Mouse (Mus musculus): ENCODE results near the gene Rbm4b. TPM values are rescaled to one million over a fixed set of nuclear protein-coding genes. Genes with fewer than 3 reads are reported as not detected.

Gene Rbm4b
- polyA plus RNA-seq, 1 experiment from 2014 or later: 17.6 TPM

DNA sequence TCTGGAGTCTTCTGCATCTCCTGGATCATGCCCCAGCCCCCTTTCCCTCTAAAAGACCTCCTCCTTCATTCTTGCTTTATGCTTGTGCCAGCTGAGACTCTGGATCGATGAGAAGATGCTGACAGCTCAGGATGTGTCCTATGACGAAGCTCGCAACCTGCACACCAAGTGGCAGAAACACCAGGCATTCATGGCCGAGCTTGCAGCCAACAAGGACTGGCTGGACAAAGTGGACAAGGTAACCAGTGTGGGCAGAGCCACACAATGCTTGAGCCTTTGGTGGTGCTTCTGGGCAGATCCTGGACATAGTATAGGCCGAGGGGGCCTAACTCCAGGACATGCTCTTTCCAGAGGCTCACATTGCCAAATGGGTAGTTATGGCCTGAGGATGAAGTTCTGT, 16.5 kb upstream of the Rbm4b start:
- Histone ChIP-seq H3K9me3 (replicated peaks; ENCODE audit: control insufficient read depth, low read length) (no peaks in the 10 kb centered on the region), H3K4me3 (ENCODE audit: low read depth, low read length) (no peak overlapping the region), H3K27ac (ENCODE audit: low read length) (no peak overlapping the region), H3K4me1 (ENCODE audit: control insufficient read depth, low read depth, low read length) (no peaks in the 10 kb centered on the region), H3K4me2 (ENCODE audit: low read depth, low read length) (no peak overlapping the region), H3K36me3 (ENCODE audit: control insufficient read depth, insufficient read depth) (no peaks in the 10 kb centered on the region), H3K27me3 (ENCODE audit: control insufficient read depth, insufficient read depth, low read depth, low read length) (no peaks in the 10 kb centered on the region), H3K9ac (ENCODE audit: low read depth, low read length) (no peak overlapping the region)
- WGBS (ENCODE audit: insufficient replicate concordance): 61% methylated on average over 5 of the region's 5 CpGs
- no peak for ATAC-seq (ENCODE audit: low read depth)

DNA sequence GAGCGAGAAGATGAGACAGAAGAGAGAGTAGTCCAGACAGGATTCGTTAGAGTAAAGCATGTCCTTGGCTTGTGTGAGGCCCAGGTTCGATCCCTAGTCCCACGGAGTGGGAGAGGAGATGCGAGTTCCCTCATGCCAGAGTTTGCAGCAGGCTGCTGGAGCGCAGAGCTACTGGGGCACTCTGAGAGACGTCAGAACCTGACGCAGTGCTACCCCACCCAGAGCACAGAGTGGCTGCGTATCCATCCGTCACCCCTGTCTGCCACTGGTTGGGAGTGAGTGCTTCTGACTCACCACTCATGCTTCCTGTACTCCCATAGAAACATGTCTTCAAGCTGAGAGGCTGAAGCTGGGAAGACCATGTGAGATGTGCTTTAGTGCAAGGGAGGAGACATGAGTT, 14.8 kb upstream of the Rbm4b start:
- no peaks in the 10 kb centered on the region for H3K36me3 ChIP-seq (ENCODE audit: control insufficient read depth, insufficient read depth)
- 65% methylated on average over 10 of the region's 10 CpGs for WGBS (ENCODE audit: insufficient replicate concordance)

GRCm38 (mm10) chr19:4742229-4742628, 14.1 kb upstream of the Rbm4b start:
- H3K36me3 ChIP-seq (ENCODE audit: control insufficient read depth, insufficient read depth): no peaks in the 10 kb centered on the region
- no peak overlapping the region for H3K4me3 ChIP-seq (ENCODE audit: low read depth, low read length)
- no peaks in the 10 kb centered on the region for H3K4me1 ChIP-seq (ENCODE audit: control insufficient read depth, low read depth, low read length)
- ATAC-seq (ENCODE audit: low read depth): no peak
- H3K27me3 ChIP-seq (ENCODE audit: control insufficient read depth, insufficient read depth, low read depth, low read length): no peaks in the 10 kb centered on the region
- H3K27ac ChIP-seq (ENCODE audit: low read length): no peak overlapping the region
- no peak overlapping the region for H3K9ac ChIP-seq (ENCODE audit: low read depth, low read length)
- no peaks in the 10 kb centered on the region for H3K9me3 ChIP-seq (replicated peaks; ENCODE audit: control insufficient read depth, low read length)
- 67% methylated on average over 6 of the region's 6 CpGs for WGBS (ENCODE audit: insufficient replicate concordance)
- no peak overlapping the region for H3K4me2 ChIP-seq (ENCODE audit: low read depth, low read length)

More for the DNA sequence above, 14.8 kb upstream of the Rbm4b start:
- H3K9me3 ChIP-seq (replicated peaks; ENCODE audit: control insufficient read depth, low read length): no peaks in the 10 kb centered on the region
- no peak overlapping the region for H3K4me2 ChIP-seq (ENCODE audit: low read depth, low read length)
- no peak overlapping the region for H3K4me3 ChIP-seq (ENCODE audit: low read depth, low read length)
- no peak for ATAC-seq (ENCODE audit: low read depth)
- H3K4me1 ChIP-seq (ENCODE audit: control insufficient read depth, low read depth, low read length): no peaks in the 10 kb centered on the region
- no peak overlapping the region for H3K27ac ChIP-seq (ENCODE audit: low read length)
- no peak overlapping the region for H3K9ac ChIP-seq (ENCODE audit: low read depth, low read length)
- H3K27me3 ChIP-seq (ENCODE audit: control insufficient read depth, insufficient read depth, low read depth, low read length): no peaks in the 10 kb centered on the region

- Histone ChIP-seq H3K27me3 (ENCODE audit: control insufficient read depth, insufficient read depth, low read depth, low read length) (no peaks in the 10 kb centered on the region), H3K4me3 (ENCODE audit: low read depth, low read length) (no peak overlapping the region), H3K36me3 (ENCODE audit: control insufficient read depth, insufficient read depth) (no peaks in the 10 kb centered on the region), H3K4me2 (ENCODE audit: low read depth, low read length) (no peak overlapping the region), H3K9ac (ENCODE audit: low read depth, low read length) (no peak overlapping the region), H3K9me3 (replicated peaks; ENCODE audit: control insufficient read depth, low read length) (no peaks in the 10 kb centered on the region), H3K27ac (ENCODE audit: low read length) (no peak overlapping the region), H3K4me1 (ENCODE audit: control insufficient read depth, low read depth, low read length) (no peaks in the 10 kb centered on the region)
- ATAC-seq (ENCODE audit: low read depth): no peak
- 36% methylated on average over 5 of the region's 5 CpGs for WGBS (ENCODE audit: insufficient replicate concordance)
These were observed 12.8 kb upstream of the Rbm4b start for GRCm38 (mm10) chr19:4743524-4743923.

DNA sequence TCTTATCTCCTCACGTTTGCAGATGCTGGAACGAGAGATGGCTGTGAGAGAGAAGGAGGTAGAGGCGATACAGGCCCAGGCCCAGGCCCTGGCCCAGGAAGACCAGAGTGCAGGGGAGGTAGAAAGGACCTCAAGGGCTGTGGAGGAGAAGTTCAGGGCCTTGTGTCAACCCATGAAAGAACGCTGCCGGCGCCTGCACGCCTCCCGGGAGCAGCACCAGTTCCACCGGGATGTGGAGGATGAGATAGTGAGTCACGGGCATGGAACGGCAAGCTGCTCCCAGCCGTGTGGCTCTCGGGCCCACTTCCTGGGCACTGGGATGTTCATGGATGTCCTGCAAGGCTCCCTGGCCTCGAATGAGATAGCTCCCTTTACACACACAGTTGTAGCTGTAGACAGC, 12.3 kb upstream of the Rbm4b start:
- H3K4me2 ChIP-seq (ENCODE audit: low read depth, low read length): no peak overlapping the region
- no peak for ATAC-seq (ENCODE audit: low read depth)
- no peaks in the 10 kb centered on the region for H3K36me3 ChIP-seq (ENCODE audit: control insufficient read depth, insufficient read depth)
- no peaks in the 10 kb centered on the region for H3K4me1 ChIP-seq (ENCODE audit: control insufficient read depth, low read depth, low read length)
- no peaks in the 10 kb centered on the region for H3K27me3 ChIP-seq (ENCODE audit: control insufficient read depth, insufficient read depth, low read depth, low read length)
- 70% methylated on average over 14 of the region's 14 CpGs for WGBS (ENCODE audit: insufficient replicate concordance)
- H3K9me3 ChIP-seq (replicated peaks; ENCODE audit: control insufficient read depth, low read length): no peaks in the 10 kb centered on the region
- no peak overlapping the region for H3K9ac ChIP-seq (ENCODE audit: low read depth, low read length)
- no peak overlapping the region for H3K27ac ChIP-seq (ENCODE audit: low read length)
- no peak overlapping the region for H3K4me3 ChIP-seq (ENCODE audit: low read depth, low read length)

- Histone ChIP-seq H3K4me3 (ENCODE audit: low read depth, low read length) (no peak overlapping the region), H3K36me3 (ENCODE audit: control insufficient read depth, insufficient read depth) (no peaks in the 10 kb centered on the region), H3K4me2 (ENCODE audit: low read depth, low read length) (no peak overlapping the region), H3K9me3 (replicated peaks; ENCODE audit: control insufficient read depth, low read length) (no peaks in the 10 kb centered on the region), H3K9ac (ENCODE audit: low read depth, low read length) (no peak overlapping the region), H3K27ac (ENCODE audit: low read length) (no peak overlapping the region), H3K4me1 (ENCODE audit: control insufficient read depth, low read depth, low read length) (no peaks in the 10 kb centered on the region), H3K27me3 (ENCODE audit: control insufficient read depth, insufficient read depth, low read depth, low read length) (no peaks in the 10 kb centered on the region)
- ATAC-seq (ENCODE audit: low read depth): no peak
- WGBS (ENCODE audit: insufficient replicate concordance): 56% methylated on average over 9 of the region's 9 CpGs
These were observed 11.2 kb upstream of the Rbm4b start for GRCm38 (mm10) chr19:4745057-4745456.

- H3K4me1 ChIP-seq (ENCODE audit: control insufficient read depth, low read depth, low read length): no peaks in the 10 kb centered on the region
- H3K27ac ChIP-seq (ENCODE audit: low read length): no peak overlapping the region
- H3K9me3 ChIP-seq (replicated peaks; ENCODE audit: control insufficient read depth, low read length): no peaks in the 10 kb centered on the region
- no peak overlapping the region for H3K9ac ChIP-seq (ENCODE audit: low read depth, low read length)
- H3K4me2 ChIP-seq (ENCODE audit: low read depth, low read length): no peak overlapping the region
- no peak for ATAC-seq (ENCODE audit: low read depth)
- no peaks in the 10 kb centered on the region for H3K27me3 ChIP-seq (ENCODE audit: control insufficient read depth, insufficient read depth, low read depth, low read length)
- WGBS (ENCODE audit: insufficient replicate concordance): 83% methylated on average over 10 of the region's 10 CpGs
- H3K36me3 ChIP-seq (ENCODE audit: control insufficient read depth, insufficient read depth): no peaks in the 10 kb centered on the region
- H3K4me3 ChIP-seq (ENCODE audit: low read depth, low read length): no peak overlapping the region
These were observed 10.6 kb upstream of the Rbm4b start for GRCm38 (mm10) chr19:4745681-4746080.

DNA sequence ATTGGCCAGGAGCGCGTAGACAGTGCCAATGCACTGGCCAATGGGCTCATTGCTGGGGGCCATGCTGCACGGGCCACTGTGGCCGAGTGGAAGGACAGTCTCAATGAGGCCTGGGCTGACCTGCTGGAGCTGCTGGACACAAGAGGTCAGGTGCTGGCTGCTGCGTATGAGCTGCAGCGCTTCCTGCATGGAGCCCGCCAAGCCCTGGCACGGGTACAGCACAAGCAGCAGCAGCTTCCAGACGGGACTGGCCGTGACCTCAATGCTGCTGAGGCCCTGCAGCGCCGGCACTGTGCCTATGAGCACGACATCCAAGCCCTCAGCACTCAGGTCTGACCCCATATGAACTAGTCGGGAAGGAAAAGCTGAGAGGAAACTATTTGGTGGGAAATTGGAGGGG, 9.7 kb upstream of the Rbm4b start:
- Histone ChIP-seq H3K9me3 (replicated peaks; ENCODE audit: control insufficient read depth, low read length) (no peaks in the 10 kb centered on the region), H3K27ac (ENCODE audit: low read length) (no peak overlapping the region), H3K27me3 (ENCODE audit: control insufficient read depth, insufficient read depth, low read depth, low read length) (no peaks in the 10 kb centered on the region), H3K9ac (ENCODE audit: low read depth, low read length) (no peak overlapping the region), H3K4me2 (ENCODE audit: low read depth, low read length) (no peak overlapping the region), H3K36me3 (ENCODE audit: control insufficient read depth, insufficient read depth) (no peaks in the 10 kb centered on the region), H3K4me1 (ENCODE audit: control insufficient read depth, low read depth, low read length) (no peaks in the 10 kb centered on the region), H3K4me3 (ENCODE audit: low read depth, low read length) (no peak overlapping the region)
- 72% methylated on average over 14 of the region's 14 CpGs for WGBS (ENCODE audit: insufficient replicate concordance)
- no peak for ATAC-seq (ENCODE audit: low read depth)

DNA sequence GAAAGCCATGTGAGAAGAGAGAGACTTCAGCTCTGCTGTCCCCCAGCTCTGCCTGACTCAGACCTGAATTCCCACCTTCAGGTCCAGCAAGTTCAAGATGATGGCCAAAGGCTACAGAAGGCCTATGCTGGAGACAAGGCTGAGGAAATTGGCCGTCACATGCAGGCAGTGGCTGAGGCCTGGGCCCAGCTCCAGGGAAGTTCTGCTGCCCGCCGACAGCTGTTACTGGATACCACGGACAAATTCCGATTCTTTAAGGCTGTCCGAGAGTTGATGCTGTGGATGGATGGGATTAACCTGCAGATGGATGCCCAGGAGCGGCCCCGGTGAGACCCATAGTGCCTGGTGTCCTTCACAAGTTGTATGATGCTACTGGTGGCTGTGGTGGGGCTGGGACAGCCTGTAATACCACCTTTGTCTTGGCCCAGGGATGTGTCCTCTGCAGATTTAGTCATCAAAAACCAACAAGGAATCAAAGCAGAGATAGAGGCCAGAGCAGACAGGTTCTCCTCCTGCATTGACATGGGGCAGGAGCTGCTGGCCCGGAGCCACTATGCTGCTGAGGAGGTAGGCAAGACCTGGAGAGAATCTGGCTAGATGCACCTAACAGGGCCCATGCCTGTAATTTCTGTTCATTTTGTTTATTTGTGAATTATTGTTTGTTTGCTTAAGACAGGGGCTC, 8.5 kb upstream of the Rbm4b start:
- Histone ChIP-seq H3K27ac (ENCODE audit: low read length) (no peak overlapping the region), H3K27me3 (ENCODE audit: control insufficient read depth, insufficient read depth, low read depth, low read length) (no peaks in the 10 kb centered on the region), H3K9me3 (replicated peaks; ENCODE audit: control insufficient read depth, low read length) (no peaks in the 10 kb centered on the region), H3K36me3 (ENCODE audit: control insufficient read depth, insufficient read depth) (no peaks in the 10 kb centered on the region), H3K9ac (ENCODE audit: low read depth, low read length) (no peak overlapping the region), H3K4me3 (ENCODE audit: low read depth, low read length) (no peak overlapping the region), H3K4me1 (ENCODE audit: control insufficient read depth, low read depth, low read length) (no peaks in the 10 kb centered on the region), H3K4me2 (ENCODE audit: low read depth, low read length) (no peak overlapping the region)
- ATAC-seq (ENCODE audit: low read depth): no peak
- WGBS (ENCODE audit: insufficient replicate concordance): 80% methylated on average over 9 of the region's 9 CpGs
